Mouse (Mus musculus) limb, embryonic 10.5 days (tissue): ENCODE data around the gene Pik3ip1. TPM values are rescaled to one million over a fixed set of nuclear protein-coding genes. Genes with fewer than 3 reads are reported as not detected.
A peak's percentile ranks its signal among the peaks of the same experiment; 100 is the strongest.

Experiments used
- DNase-seq: peaks from one replicate; pipeline ENCODE4 v3.0.0-alpha.2; 2017; ENCODE audit warnings: low spot score
- H3K27ac ChIP-seq: fragments of 300-500 bp; sonication (generic); 2 replicates; pipeline ENCODE4 v1.5.1; 2016; ENCODE audit warnings: mild to moderate bottlenecking
- H3K27me3 ChIP-seq: fragments of 300-500 bp; sonication (generic); 2 replicates; pipeline ENCODE4 v1.6.1; 2016; ENCODE audit warnings: low read depth, mild to moderate bottlenecking; ENCODE audit not compliant: poor library complexity, severe bottlenecking
- H3K36me3 ChIP-seq: fragments of 300-500 bp; sonication (generic); 2 replicates; pipeline ENCODE4 v1.6.1; 2016; ENCODE audit warnings: mild to moderate bottlenecking, moderate library complexity
- H3K4me1 ChIP-seq: fragments of 300-500 bp; sonication (generic); 2 replicates; pipeline ENCODE4 v1.6.1; 2016
- H3K4me3 ChIP-seq: fragments of 300-500 bp; sonication (generic); 2 replicates; pipeline ENCODE4 v1.5.1; 2016; ENCODE audit warnings: mild to moderate bottlenecking, moderate library complexity
- H3K9me3 ChIP-seq: fragments of 300-500 bp; sonication (generic); replicated peaks from 2 replicates; pipeline ENCODE4 v1.6.1; 2016; ENCODE audit warnings: mild to moderate bottlenecking
- WGBS: fragments of 180-500 bp; shearing (Covaris S2); methylation state at CpG from one replicate; pipeline ENCODE4 v1.1.7; 2016; 5-methylcytosine and 5-hydroxymethylcytosine counted together
- polyA plus RNA-seq: library from polyadenylated mRNA; unstranded; fragments of >200 nt; fragmentation: Nextera tagmentation; extraction: Ambion mirVana; gene quantifications from 2 replicates; pipeline ENCODE4 v1.2.1, GENCODE M21; 2016

The Pik3ip1 gene
- polyA plus RNA-seq, 1 experiment from 2014 or later, result 8.5 TPM

- no peak for DNase-seq
- Histone ChIP-seq H3K27ac (peak overlapping the region; percentile 48), H3K4me1 (peaks cover 62% of the 10 kb centered on the region), H3K36me3 (no peaks in the 10 kb centered on the region), H3K27me3 (peaks cover 27% of the 10 kb centered on the region), H3K4me3 (no peak overlapping the region), H3K9me3 (no peaks in the 10 kb centered on the region)
- WGBS, result 89% methylated on average over 11 of the region's 11 CpGs
Measured at GRCm38 (mm10) chr11:3334141-3334710, 4.0 kb downstream of the Pik3ip1 start.

DNA sequence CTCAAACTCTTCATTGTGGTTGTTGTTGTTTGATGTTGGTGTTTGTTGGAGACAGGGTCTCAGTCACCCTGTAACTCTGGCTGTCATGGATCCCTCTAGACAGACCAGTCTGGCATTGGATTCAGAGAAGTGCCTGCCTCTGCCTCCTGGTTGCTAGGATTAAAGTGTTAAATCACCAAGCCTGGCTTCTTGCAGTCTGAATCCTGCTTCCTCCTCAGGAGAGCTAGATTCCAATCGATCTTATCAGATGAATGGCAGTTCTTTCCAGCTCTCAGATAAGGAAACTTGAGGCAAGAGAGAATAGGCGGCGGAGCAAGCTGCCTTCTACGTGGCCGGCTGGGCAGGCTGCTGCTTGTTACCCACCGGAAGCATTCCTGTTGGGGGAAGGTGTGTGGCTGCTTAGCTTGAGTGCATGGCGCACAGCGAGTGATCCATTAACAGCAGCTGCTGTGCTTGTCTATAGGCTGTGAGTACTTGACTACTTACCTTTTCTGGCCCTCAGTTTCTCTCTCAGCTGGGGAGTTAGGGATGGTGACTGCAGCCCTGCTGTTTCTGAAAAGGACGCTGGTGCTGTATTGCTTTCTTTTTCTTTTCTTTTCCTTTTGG lies 4.6 kb downstream of the Pik3ip1 start:
- WGBS, result 35% methylated on average over 9 of the region's 9 CpGs
- Histone ChIP-seq H3K4me1 (peaks cover 62% of the 10 kb centered on the region), H3K27ac (peak overlapping the region; percentile 48), H3K4me3 (no peak overlapping the region), H3K36me3 (no peaks in the 10 kb centered on the region), H3K9me3 (no peaks in the 10 kb centered on the region), H3K27me3 (peaks cover 27% of the 10 kb centered on the region)
- DNase-seq, result no peak

DNA sequence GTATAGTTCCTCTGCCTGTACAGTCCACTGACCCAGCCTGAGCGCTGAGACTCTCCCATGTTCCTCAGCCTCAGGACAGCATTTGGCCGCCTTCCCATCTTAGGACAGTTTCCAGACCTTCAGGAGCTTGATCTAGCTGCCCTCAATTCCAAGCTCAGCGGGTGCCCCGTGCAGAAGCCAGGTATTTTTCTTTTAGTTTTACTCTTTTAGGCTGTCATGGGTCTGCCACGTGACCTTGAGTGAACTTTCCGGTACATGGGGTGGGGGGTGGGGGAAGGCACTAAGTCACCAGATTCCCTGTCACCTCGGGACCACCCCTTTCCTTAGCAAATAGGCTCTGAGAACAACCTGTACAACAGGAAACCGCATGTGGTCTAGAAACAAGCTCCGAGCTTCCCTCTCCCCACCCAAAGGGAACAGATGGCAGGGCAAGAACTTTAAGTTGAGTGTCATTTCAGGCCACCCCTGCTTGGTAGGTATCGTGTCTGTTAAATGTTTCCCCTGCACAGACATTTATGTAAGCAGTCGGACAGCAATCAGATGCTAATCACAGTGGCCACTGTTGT lies 5.5 kb downstream of the Pik3ip1 start:
- no peak for DNase-seq
- peak overlapping the region; percentile 17; the same call in 1 of the 2 replicates for H3K27ac ChIP-seq
- H3K36me3 ChIP-seq, result no peaks in the 10 kb centered on the region
- peaks cover 57% of the 10 kb centered on the region for H3K4me1 ChIP-seq
- peaks cover 21% of the 10 kb centered on the region for H3K27me3 ChIP-seq
- 44% methylated on average over 11 of the region's 11 CpGs for WGBS
- H3K9me3 ChIP-seq, result no peaks in the 10 kb centered on the region
- peak overlapping the region; percentile 6; the same call in 1 of the 2 replicates for H3K4me3 ChIP-seq

- Histone ChIP-seq H3K27me3 (peaks cover 12% of the 10 kb centered on the region; the same call in 1 of the 2 replicates), H3K4me3 (no peak overlapping the region), H3K27ac (peak overlapping the region; percentile 81; the same call in 1 of the 2 replicates), H3K36me3 (no peaks in the 10 kb centered on the region; the same call in 1 of the 2 replicates), H3K9me3 (no peaks in the 10 kb centered on the region), H3K4me1 (peaks cover 48% of the 10 kb centered on the region)
- WGBS, result 74% methylated on average over 3 of the region's 3 CpGs
- no peak for DNase-seq
Measured at GRCm38 (mm10) chr11:3336602-3337001, 6.4 kb downstream of the Pik3ip1 start.

- Histone ChIP-seq H3K4me3 (no peak overlapping the region), H3K36me3 (no peaks in the 10 kb centered on the region; the same call in 1 of the 2 replicates), H3K27ac (peak overlapping the region; percentile 81), H3K4me1 (peaks cover 40% of the 10 kb centered on the region), H3K27me3 (peaks cover 10% of the 10 kb centered on the region; the same call in 1 of the 2 replicates), H3K9me3 (no peaks in the 10 kb centered on the region)
- peak; percentile 52 for DNase-seq
- WGBS, result 25% methylated on average over 12 of the region's 12 CpGs
Measured at GRCm38 (mm10) chr11:3337173-3337955, 7.2 kb downstream of the Pik3ip1 start.

GRCm38 (mm10) chr11:3337961-3338360 lies 7.8 kb downstream of the Pik3ip1 start:
- Histone ChIP-seq H3K4me1 (peaks cover 34% of the 10 kb centered on the region), H3K36me3 (no peaks in the 10 kb centered on the region; the same call in 1 of the 2 replicates)
- 68% methylated on average over 5 of the region's 5 CpGs for WGBS

GRCm38 (mm10) chr11:3341476-3341875 lies 11.3 kb downstream of the Pik3ip1 start:
- Histone ChIP-seq H3K27ac (no peak overlapping the region), H3K27me3 (no peaks in the 10 kb centered on the region), H3K36me3 (peaks cover 29% of the 10 kb centered on the region), H3K9me3 (no peaks in the 10 kb centered on the region), H3K4me1 (peaks cover 16% of the 10 kb centered on the region), H3K4me3 (no peak overlapping the region)
- WGBS, result 72% methylated on average over 5 of the region's 5 CpGs
- no peak for DNase-seq

More at GRCm38 (mm10) chr11:3337961-3338360, 7.8 kb downstream of the Pik3ip1 start:
- DNase-seq, result no peak
- Histone ChIP-seq H3K9me3 (no peaks in the 10 kb centered on the region), H3K27ac (peak overlapping the region; percentile 81), H3K27me3 (peaks cover 6% of the 10 kb centered on the region; the same call in 1 of the 2 replicates), H3K4me3 (no peak overlapping the region)

DNA sequence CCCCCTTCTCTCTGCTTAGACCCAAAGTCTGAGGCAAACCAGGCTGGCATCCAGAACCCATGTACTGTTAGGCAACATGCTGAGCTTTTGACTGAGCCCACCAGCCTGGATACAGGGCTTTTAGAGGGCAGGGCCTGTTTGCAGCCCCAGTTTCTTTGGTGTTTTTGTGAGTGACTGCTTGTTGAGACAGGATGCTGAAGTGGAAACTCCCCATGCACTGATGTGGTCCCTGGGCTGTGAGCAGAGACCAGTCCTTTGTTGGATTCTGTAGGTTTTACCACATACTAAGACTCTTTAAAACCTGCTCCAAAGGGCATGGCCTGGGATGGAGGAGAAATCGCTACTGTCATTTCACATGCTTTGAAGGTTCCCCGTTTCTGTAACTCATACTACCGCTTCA lies 14.7 kb downstream of the Pik3ip1 start:
- H3K4me3 ChIP-seq, result no peak overlapping the region
- no peaks in the 10 kb centered on the region for H3K9me3 ChIP-seq
- peaks cover 23% of the 10 kb centered on the region for H3K4me1 ChIP-seq
- H3K27me3 ChIP-seq, result no peaks in the 10 kb centered on the region
- no peak overlapping the region for H3K27ac ChIP-seq
- 87% methylated on average over 3 of the region's 3 CpGs for WGBS
- peaks cover 32% of the 10 kb centered on the region for H3K36me3 ChIP-seq
- DNase-seq, result no peak

DNA sequence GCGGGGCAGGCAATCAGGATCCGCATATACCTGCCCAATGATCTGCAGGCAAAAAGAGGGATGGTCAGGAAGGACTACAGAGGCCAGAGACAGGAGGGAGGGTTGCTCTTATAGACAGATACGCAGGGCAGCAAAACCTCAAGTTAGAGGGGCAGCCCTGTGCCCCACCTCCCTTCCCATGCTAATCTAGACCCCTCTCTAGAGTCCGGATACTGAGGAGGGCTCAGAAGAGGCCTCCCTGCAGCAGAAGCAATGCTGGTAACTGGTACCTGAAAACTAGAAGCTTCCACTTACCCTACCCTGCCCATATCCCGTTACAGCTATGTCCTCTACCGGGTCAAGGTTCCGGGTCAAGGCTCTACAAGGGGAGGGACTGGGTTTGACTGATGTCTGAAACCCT lies 16.1 kb downstream of the Pik3ip1 start:
- Histone ChIP-seq H3K27me3 (no peaks in the 10 kb centered on the region), H3K36me3 (peaks cover 45% of the 10 kb centered on the region), H3K4me3 (no peak overlapping the region), H3K9me3 (no peaks in the 10 kb centered on the region), H3K4me1 (peaks cover 23% of the 10 kb centered on the region), H3K27ac (no peak overlapping the region)
- WGBS, result 96% methylated on average over 7 of the region's 7 CpGs
- DNase-seq, result no peak

GRCm38 (mm10) chr11:3347091-3347834 lies 17.1 kb downstream of the Pik3ip1 start:
- peaks cover 52% of the 10 kb centered on the region for H3K36me3 ChIP-seq
- WGBS, result 63% methylated on average over 12 of the region's 12 CpGs
- peak overlapping the region; percentile 53 for H3K27ac ChIP-seq
- DNase-seq, result peak; percentile 92
- H3K27me3 ChIP-seq, result no peaks in the 10 kb centered on the region
- H3K4me1 ChIP-seq, result peaks cover 23% of the 10 kb centered on the region
- no peaks in the 10 kb centered on the region for H3K9me3 ChIP-seq
- no peak overlapping the region for H3K4me3 ChIP-seq

DNA sequence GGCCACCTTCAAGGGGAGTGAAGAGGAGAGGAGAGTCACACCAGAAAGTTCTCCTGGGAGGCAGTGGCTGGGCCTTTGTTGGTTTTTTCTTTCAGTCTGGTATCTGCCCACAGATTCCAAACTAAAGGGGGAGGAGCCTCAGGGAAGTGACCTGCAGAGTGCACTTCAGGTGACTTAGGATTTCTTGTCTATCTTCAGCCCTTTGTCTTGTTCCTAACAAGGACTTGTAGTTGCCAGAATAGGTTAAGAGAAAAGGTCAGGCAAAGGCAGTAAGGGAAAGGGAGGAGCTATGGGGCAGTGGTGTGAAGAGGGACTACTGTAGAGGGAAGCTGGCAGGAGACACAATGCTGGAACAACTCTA lies 17.6 kb downstream of the Pik3ip1 start:
- Histone ChIP-seq H3K9me3 (no peaks in the 10 kb centered on the region), H3K4me3 (no peak overlapping the region), H3K36me3 (peaks cover 58% of the 10 kb centered on the region), H3K27me3 (no peaks in the 10 kb centered on the region), H3K27ac (peak overlapping the region; percentile 53), H3K4me1 (peaks cover 23% of the 10 kb centered on the region)
- no peak for DNase-seq

DNA sequence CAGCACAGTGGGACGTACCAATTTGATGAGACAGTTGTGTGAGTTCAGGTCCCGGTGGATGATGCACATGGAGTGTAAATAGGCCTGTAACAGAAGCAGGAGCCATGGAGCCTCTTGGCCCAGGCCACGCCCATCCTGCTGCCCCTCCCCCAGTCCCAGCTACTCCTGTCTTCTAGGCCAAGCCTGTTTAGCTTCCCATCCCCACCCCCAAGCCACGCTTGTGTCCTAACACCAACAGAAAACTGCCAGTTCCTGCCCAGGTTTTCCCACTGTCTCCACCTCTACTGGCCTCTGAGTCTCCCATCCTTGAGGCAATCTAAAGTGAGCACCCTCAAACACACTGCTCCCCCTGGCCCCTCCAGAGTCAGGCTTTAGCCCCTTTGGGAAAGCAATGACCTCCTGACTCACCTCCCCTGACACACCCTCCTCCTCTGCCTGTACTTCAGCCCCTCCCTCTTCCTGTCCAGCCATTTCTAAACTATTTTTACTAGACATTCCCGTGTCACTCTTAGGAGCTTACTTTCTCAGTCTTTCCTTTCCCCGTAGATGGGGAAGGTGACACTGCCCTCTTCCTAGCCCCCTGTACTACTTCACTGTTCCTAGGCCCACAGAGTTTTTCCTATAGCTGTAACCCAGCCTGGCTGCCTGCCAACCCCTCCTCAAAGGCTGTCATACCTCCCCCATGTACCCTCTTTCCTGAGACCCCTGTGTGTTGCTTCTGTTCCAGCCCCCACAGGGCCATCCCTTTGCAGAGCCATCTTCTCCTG lies 18.6 kb downstream of the Pik3ip1 start:
- peaks cover 63% of the 10 kb centered on the region for H3K36me3 ChIP-seq
- no peaks in the 10 kb centered on the region for H3K27me3 ChIP-seq
- H3K9me3 ChIP-seq, result no peaks in the 10 kb centered on the region
- 26% methylated on average over 6 of the region's 6 CpGs for WGBS
- DNase-seq, result no peak
- peak overlapping the region; percentile 53 for H3K27ac ChIP-seq
- peaks cover 28% of the 10 kb centered on the region for H3K4me1 ChIP-seq
- H3K4me3 ChIP-seq, result no peak overlapping the region
